Mouse (Mus musculus): ENCODE data around the gene Hes3. TPM values are rescaled to one million over a fixed set of nuclear protein-coding genes. Genes with fewer than 3 reads are reported as not detected.

Gene Hes3
- total RNA-seq, 2 experiments from 2014 or later = not detected

GRCm38 (mm10) chr4:152307542-152307941, 16.1 kb upstream of the Hes3 start:
- DNase-seq (ENCODE audit: low spot score in 2 of 2) = no peak

GRCm38 (mm10) chr4:152305991-152306390, 14.5 kb upstream of the Hes3 start:
- no peak for DNase-seq (ENCODE audit: low spot score in 2 of 2)

- DNase-seq (ENCODE audit: low spot score in 2 of 2) = no peak
These were observed 13.2 kb upstream of the Hes3 start for GRCm38 (mm10) chr4:152304685-152305084.

- no peak for DNase-seq (ENCODE audit: low spot score in 2 of 2)
These were observed 11.7 kb upstream of the Hes3 start for GRCm38 (mm10) chr4:152303172-152303571.

GRCm38 (mm10) chr4:152302012-152302411, 10.6 kb upstream of the Hes3 start:
- no peak for DNase-seq (ENCODE audit: low spot score in 2 of 2)

- no peak for DNase-seq (ENCODE audit: low spot score in 2 of 2)
These were observed 8.9 kb upstream of the Hes3 start for GRCm38 (mm10) chr4:152300375-152300774.

- no peak for DNase-seq (ENCODE audit: low spot score in 2 of 2)
These were observed 7.4 kb upstream of the Hes3 start for GRCm38 (mm10) chr4:152298836-152299235.

GRCm38 (mm10) chr4:152296874-152297861, 5.7 kb upstream of the Hes3 start, which contains the start of gene Icmt:
TSS of gene Icmt (plus strand) at chr4:152297227.
- peak; percentile 99 for DNase-seq (ENCODE audit: low spot score in 2 of 2)

- no peak for DNase-seq (ENCODE audit: low spot score in 2 of 2)
These were observed 4.9 kb upstream of the Hes3 start for GRCm38 (mm10) chr4:152296371-152296770.

- DNase-seq (ENCODE audit: low spot score in 2 of 2) = no peak
These were observed 4.5 kb upstream of the Hes3 start for GRCm38 (mm10) chr4:152295916-152296315.

- DNase-seq (ENCODE audit: low spot score in 2 of 2) = no peak
These were observed 2.9 kb upstream of the Hes3 start for GRCm38 (mm10) chr4:152294188-152294929.

GRCm38 (mm10) chr4:152292102-152292765, 772 bp upstream of the Hes3 start:
- no peak for DNase-seq (ENCODE audit: low spot score in 2 of 2)

GRCm38 (mm10) chr4:152290991-152291390, 471 bp downstream of the Hes3 start:
- DNase-seq (ENCODE audit: low spot score in 2 of 2) = no peak

- DNase-seq (ENCODE audit: low spot score in 2 of 2) = no peak
These were observed 1.1 kb downstream of the Hes3 start for GRCm38 (mm10) chr4:152290385-152290784.

GRCm38 (mm10) chr4:152288398-152288945, 3.0 kb downstream of the Hes3 start:
- DNase-seq (ENCODE audit: low spot score in 2 of 2) = no peak

- DNase-seq (ENCODE audit: low spot score in 2 of 2) = no peak
These were observed 3.9 kb downstream of the Hes3 start for GRCm38 (mm10) chr4:152287317-152288120.

GRCm38 (mm10) chr4:152286887-152287286, 4.6 kb downstream of the Hes3 start:
- DNase-seq (ENCODE audit: low spot score in 2 of 2) = peak; percentile 47 to 59

- no peak for DNase-seq (ENCODE audit: low spot score in 2 of 2)
These were observed 5.3 kb downstream of the Hes3 start for GRCm38 (mm10) chr4:152286183-152286582.

GRCm38 (mm10) chr4:152285505-152285904, 6.0 kb downstream of the Hes3 start:
- DNase-seq (ENCODE audit: low spot score in 2 of 2) = no peak
